Mouse (Mus musculus): Measurements from ENCODE around the gene Trabd2b. TPM values are rescaled to one million over a fixed set of nuclear protein-coding genes. Genes with fewer than 3 reads are reported as not detected.

The Trabd2b gene
- polyA plus RNA-seq, 1 experiment = 2.0 TPM

DNA sequence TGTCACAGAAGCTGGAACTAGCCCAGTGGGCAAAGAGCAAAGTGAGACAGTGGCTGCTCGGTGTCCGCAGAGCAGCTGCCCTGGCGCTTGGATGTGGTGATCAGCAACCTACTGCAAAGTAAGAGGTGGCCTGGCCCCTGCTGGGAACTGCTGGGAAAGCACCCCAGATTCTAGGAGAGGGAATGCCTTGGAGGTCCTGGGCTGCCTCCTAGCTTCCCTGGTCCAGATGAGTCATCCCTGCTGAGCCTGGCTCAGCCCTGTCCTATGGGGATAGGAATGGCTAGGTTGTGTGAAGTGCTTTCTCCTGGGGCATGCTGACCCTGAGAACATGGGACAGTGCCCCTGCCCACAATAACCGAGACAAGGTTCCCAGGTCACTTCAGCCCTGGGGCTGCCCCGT lies 65.6 kb downstream of the Trabd2b start:
- Histone ChIP-seq H3K4me1 (ENCODE audit: control insufficient read depth, insufficient read depth, low read length) (peaks cover 2% of the 10 kb centered on the region), H3K4me3 (ENCODE audit: insufficient read depth, low read length) (no peak overlapping the region), H3K27ac (ENCODE audit: insufficient read depth, low read length) (no peak overlapping the region)
- TF ChIP-seq POLR2A (IDR thresholded peaks at IDR 0.05; ENCODE audit: extremely low read depth, insufficient read depth, low read length) = no peak
- TF ChIP-seq CTCF (IDR thresholded peaks at IDR 0.05; ENCODE audit: extremely low read depth, insufficient read depth, low read length) = no peak

- Histone ChIP-seq H3K4me3 (ENCODE audit: insufficient read depth, low read length) (no peak overlapping the region), H3K4me1 (ENCODE audit: control insufficient read depth, insufficient read depth, low read length) (peaks cover 5% of the 10 kb centered on the region), H3K27ac (ENCODE audit: insufficient read depth, low read length) (peak overlapping the region; percentile 66)
- TF ChIP-seq POLR2A (IDR thresholded peaks at IDR 0.05; ENCODE audit: extremely low read depth, insufficient read depth, low read length) = no peak
- TF ChIP-seq CTCF (IDR thresholded peaks at IDR 0.05; ENCODE audit: extremely low read depth, insufficient read depth, low read length) = no peak
Observed at GRCm38 (mm10) chr4:114476316-114476715, 69.8 kb downstream of the Trabd2b start.

DNA sequence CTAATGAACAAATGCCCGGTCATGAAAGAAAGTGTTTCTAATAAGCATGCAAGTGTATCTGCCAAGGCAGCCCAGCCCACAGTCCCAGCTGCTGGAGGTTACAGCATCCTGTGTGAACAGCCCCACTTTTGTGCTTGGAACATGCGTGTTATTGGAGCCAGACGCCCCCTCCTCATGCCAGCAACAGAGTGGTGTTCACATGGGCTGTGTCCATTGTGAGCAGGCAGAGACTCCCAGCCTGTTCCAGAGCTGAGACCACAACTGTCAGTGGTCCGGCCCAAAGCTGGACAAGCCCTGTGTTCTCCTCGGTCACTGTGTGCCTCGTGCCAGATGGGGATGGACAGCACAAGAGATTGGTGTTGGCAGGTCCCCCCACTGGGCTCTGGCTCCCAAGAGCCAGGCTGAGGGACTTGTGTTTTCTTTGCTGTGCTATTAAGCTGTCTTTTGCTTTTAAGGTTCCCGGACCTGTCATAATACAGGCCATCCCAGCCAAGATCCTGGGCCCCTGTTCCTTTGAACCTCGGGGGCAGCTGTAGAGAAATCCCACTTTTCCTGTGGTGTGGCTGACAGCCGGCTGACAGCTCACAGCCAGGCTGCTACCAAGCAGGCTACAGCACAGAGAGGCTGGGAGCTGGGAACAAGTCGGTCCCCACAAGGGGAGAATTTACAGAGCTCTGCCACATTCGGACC lies 70.7 kb downstream of the Trabd2b start:
- no peak overlapping the region for H3K4me3 ChIP-seq (ENCODE audit: insufficient read depth, low read length)
- H3K27ac ChIP-seq (ENCODE audit: insufficient read depth, low read length) = peak overlapping the region; percentile 32; the same call in 1 of the 2 replicates
- peaks cover 5% of the 10 kb centered on the region for H3K4me1 ChIP-seq (ENCODE audit: control insufficient read depth, insufficient read depth, low read length)
- TF ChIP-seq CTCF (IDR thresholded peaks at IDR 0.05; ENCODE audit: extremely low read depth, insufficient read depth, low read length) (no peak), POLR2A (IDR thresholded peaks at IDR 0.05; ENCODE audit: extremely low read depth, insufficient read depth, low read length) (no peak)

DNA sequence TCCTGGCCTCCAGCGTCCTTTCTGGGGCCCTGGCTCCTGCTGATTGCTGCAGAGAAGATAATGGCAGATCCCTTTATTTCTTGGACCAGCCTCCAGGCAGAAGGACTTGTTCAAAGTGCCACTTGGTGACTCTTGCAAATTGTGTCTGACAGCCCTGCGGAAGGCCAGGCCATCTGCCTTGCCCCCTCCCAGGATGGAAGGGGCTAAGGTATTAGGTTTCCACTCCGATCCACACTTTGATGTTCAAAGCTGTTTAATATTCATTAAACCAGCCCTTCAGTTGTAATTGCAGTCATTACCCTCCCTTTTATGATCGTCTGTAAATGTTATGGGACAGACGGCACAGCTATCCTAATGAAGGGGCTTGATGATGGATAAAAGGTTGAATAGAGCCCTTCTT lies 75.0 kb downstream of the Trabd2b start:
- peaks cover 5% of the 10 kb centered on the region for H3K4me1 ChIP-seq (ENCODE audit: control insufficient read depth, insufficient read depth, low read length)
- TF ChIP-seq CTCF (IDR thresholded peaks at IDR 0.05; ENCODE audit: extremely low read depth, insufficient read depth, low read length) = no peak
- TF ChIP-seq POLR2A (IDR thresholded peaks at IDR 0.05; ENCODE audit: extremely low read depth, insufficient read depth, low read length) = no peak
- no peak overlapping the region for H3K4me3 ChIP-seq (ENCODE audit: insufficient read depth, low read length)
- H3K27ac ChIP-seq (ENCODE audit: insufficient read depth, low read length) = no peak overlapping the region

- Histone ChIP-seq H3K27ac (ENCODE audit: insufficient read depth, low read length) (no peak overlapping the region), H3K4me3 (ENCODE audit: insufficient read depth, low read length) (no peak overlapping the region), H3K4me1 (ENCODE audit: control insufficient read depth, insufficient read depth, low read length) (no peaks in the 10 kb centered on the region)
- TF ChIP-seq POLR2A (IDR thresholded peaks at IDR 0.05; ENCODE audit: extremely low read depth, insufficient read depth, low read length) = no peak
- no peak for TF ChIP-seq CTCF (IDR thresholded peaks at IDR 0.05; ENCODE audit: extremely low read depth, insufficient read depth, low read length)
Observed at GRCm38 (mm10) chr4:114484173-114484572, 77.6 kb downstream of the Trabd2b start.

DNA sequence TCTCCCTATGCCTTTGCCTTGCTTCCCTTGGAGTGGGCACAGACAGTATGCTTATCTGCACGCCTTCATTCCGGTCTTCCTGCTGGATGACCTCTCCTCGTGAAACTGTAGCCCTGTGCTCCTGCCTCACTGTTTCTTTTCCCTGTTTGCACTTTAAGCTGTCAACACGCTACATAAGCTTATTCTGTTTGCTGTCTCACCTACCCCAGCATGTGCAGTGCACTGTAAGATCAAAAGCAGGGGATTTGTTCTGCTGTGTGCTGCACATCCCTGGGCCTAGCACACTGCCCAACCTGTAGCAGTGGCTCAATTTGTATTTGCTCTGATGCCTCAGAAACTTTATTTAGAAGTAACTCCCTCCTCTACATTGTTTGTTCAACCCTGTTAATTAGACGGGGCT lies 79.5 kb downstream of the Trabd2b start:
- TF ChIP-seq CTCF (IDR thresholded peaks at IDR 0.05; ENCODE audit: extremely low read depth, insufficient read depth, low read length) (no peak), POLR2A (IDR thresholded peaks at IDR 0.05; ENCODE audit: extremely low read depth, insufficient read depth, low read length) (no peak)
- Histone ChIP-seq H3K27ac (ENCODE audit: insufficient read depth, low read length) (no peak overlapping the region), H3K4me3 (ENCODE audit: insufficient read depth, low read length) (no peak overlapping the region), H3K4me1 (ENCODE audit: control insufficient read depth, insufficient read depth, low read length) (no peaks in the 10 kb centered on the region)

- no peaks in the 10 kb centered on the region for H3K4me1 ChIP-seq (ENCODE audit: control insufficient read depth, insufficient read depth, low read length)
- no peak for TF ChIP-seq CTCF (IDR thresholded peaks at IDR 0.05; ENCODE audit: extremely low read depth, insufficient read depth, low read length)
- no peak for TF ChIP-seq POLR2A (IDR thresholded peaks at IDR 0.05; ENCODE audit: extremely low read depth, insufficient read depth, low read length)
- no peak overlapping the region for H3K4me3 ChIP-seq (ENCODE audit: insufficient read depth, low read length)
- H3K27ac ChIP-seq (ENCODE audit: insufficient read depth, low read length) = no peak overlapping the region
Observed at GRCm38 (mm10) chr4:114486885-114487531, 80.5 kb downstream of the Trabd2b start.

- Histone ChIP-seq H3K4me1 (ENCODE audit: control insufficient read depth, insufficient read depth, low read length) (no peaks in the 10 kb centered on the region), H3K4me3 (ENCODE audit: insufficient read depth, low read length) (no peak overlapping the region), H3K27ac (ENCODE audit: insufficient read depth, low read length) (no peak overlapping the region)
- no peak for TF ChIP-seq POLR2A (IDR thresholded peaks at IDR 0.05; ENCODE audit: extremely low read depth, insufficient read depth, low read length)
- TF ChIP-seq CTCF (IDR thresholded peaks at IDR 0.05; ENCODE audit: extremely low read depth, insufficient read depth, low read length) = no peak
Observed at GRCm38 (mm10) chr4:114487701-114488100, 81.2 kb downstream of the Trabd2b start.

- peaks cover 1% of the 10 kb centered on the region; the same call in 1 of the 2 replicates for H3K4me1 ChIP-seq (ENCODE audit: control insufficient read depth, insufficient read depth, low read length)
- TF ChIP-seq POLR2A (IDR thresholded peaks at IDR 0.05; ENCODE audit: extremely low read depth, insufficient read depth, low read length) (no peak), CTCF (IDR thresholded peaks at IDR 0.05; ENCODE audit: extremely low read depth, insufficient read depth, low read length) (no peak)
- no peak overlapping the region for H3K27ac ChIP-seq (ENCODE audit: insufficient read depth, low read length)
- H3K4me3 ChIP-seq (ENCODE audit: insufficient read depth, low read length) = no peak overlapping the region
Observed at GRCm38 (mm10) chr4:114492157-114492556, 85.6 kb downstream of the Trabd2b start.

- Histone ChIP-seq H3K27ac (ENCODE audit: insufficient read depth, low read length) (no peak overlapping the region), H3K4me3 (ENCODE audit: insufficient read depth, low read length) (no peak overlapping the region), H3K4me1 (ENCODE audit: control insufficient read depth, insufficient read depth, low read length) (peaks cover 1% of the 10 kb centered on the region; the same call in 1 of the 2 replicates)
- no peak for TF ChIP-seq POLR2A (IDR thresholded peaks at IDR 0.05; ENCODE audit: extremely low read depth, insufficient read depth, low read length)
Observed at GRCm38 (mm10) chr4:114494035-114494434, 87.5 kb downstream of the Trabd2b start.

Data from cortical plate, adult 2 months (tissue).